Mouse (Mus musculus): Measurements from ENCODE around the gene Hoxa9.
A peak's percentile ranks its signal among the peaks of the same experiment; 100 is the strongest.

The Hoxa9 gene

GRCm38 (mm10) chr6:52248638-52249414 lies 17.9 kb upstream of the Hoxa9 start:
- TF ChIP-seq NANOG (IDR thresholded peaks at IDR 0.05; ENCODE audit: borderline replicate concordance, low read length) (no peak), CTCF (conservative IDR thresholded peaks at IDR 0.05; ENCODE audit: low read length) (no peak), POU5F1 (IDR thresholded peaks at IDR 0.05; ENCODE audit: borderline replicate concordance, low read length) (no peak)
- Histone ChIP-seq H3K4me1 (replicated peaks; ENCODE audit: low read depth, low read length) (peaks cover 70% of the 10 kb centered on the region), H3K36me3 (ENCODE audit: insufficient read depth, low read length) (no peaks in the 10 kb centered on the region), H3K9me3 (ENCODE audit: low read length) (no peaks in the 10 kb centered on the region; the same call in 1 of the 2 replicates), H3K4me3 (replicated peaks; ENCODE audit: low read length) (peak overlapping the region; percentile 43; the same call in 1 of the 2 replicates), H3K27me3 (ENCODE audit: insufficient read depth, low read length) (peaks cover 98% of the 10 kb centered on the region)

- no peaks in the 10 kb centered on the region; the same call in 1 of the 2 replicates for H3K9me3 ChIP-seq (ENCODE audit: low read length)
- no peak for TF ChIP-seq NANOG (IDR thresholded peaks at IDR 0.05; ENCODE audit: borderline replicate concordance, low read length)
- no peak for TF ChIP-seq POU5F1 (IDR thresholded peaks at IDR 0.05; ENCODE audit: borderline replicate concordance, low read length)
- TF ChIP-seq CTCF (conservative IDR thresholded peaks at IDR 0.05; ENCODE audit: low read length) = no peak
- H3K36me3 ChIP-seq (ENCODE audit: insufficient read depth, low read length) = no peaks in the 10 kb centered on the region
- H3K27me3 ChIP-seq (ENCODE audit: insufficient read depth, low read length) = peaks cover 98% of the 10 kb centered on the region
- H3K4me1 ChIP-seq (replicated peaks; ENCODE audit: low read depth, low read length) = peaks cover 70% of the 10 kb centered on the region
- 0 out of 2 replicates have a peak overlapping the region, but pooled peaks have one; percentile 13 for H3K4me3 ChIP-seq (replicated peaks; ENCODE audit: low read length)
Observed at GRCm38 (mm10) chr6:52247766-52248637, 17.1 kb upstream of the Hoxa9 start.

GRCm38 (mm10) chr6:52246916-52247315 lies 16.0 kb upstream of the Hoxa9 start:
- no peak for TF ChIP-seq POU5F1 (IDR thresholded peaks at IDR 0.05; ENCODE audit: borderline replicate concordance, low read length)
- TF ChIP-seq NANOG (IDR thresholded peaks at IDR 0.05; ENCODE audit: borderline replicate concordance, low read length) = no peak
- no peak for TF ChIP-seq CTCF (conservative IDR thresholded peaks at IDR 0.05; ENCODE audit: low read length)

GRCm38 (mm10) chr6:52246403-52246803 lies 15.5 kb upstream of the Hoxa9 start:
- Histone ChIP-seq H3K27me3 (ENCODE audit: insufficient read depth, low read length) (peaks cover 98% of the 10 kb centered on the region), H3K36me3 (ENCODE audit: insufficient read depth, low read length) (no peaks in the 10 kb centered on the region), H3K4me1 (replicated peaks; ENCODE audit: low read depth, low read length) (peaks cover 69% of the 10 kb centered on the region), H3K9me3 (ENCODE audit: low read length) (no peaks in the 10 kb centered on the region; the same call in 1 of the 2 replicates), H3K4me3 (replicated peaks; ENCODE audit: low read length) (peak overlapping the region; percentile 44)
- TF ChIP-seq NANOG (IDR thresholded peaks at IDR 0.05; ENCODE audit: borderline replicate concordance, low read length) = no peak

More at GRCm38 (mm10) chr6:52246916-52247315, 16.0 kb upstream of the Hoxa9 start:
- Histone ChIP-seq H3K36me3 (ENCODE audit: insufficient read depth, low read length) (no peaks in the 10 kb centered on the region), H3K9me3 (ENCODE audit: low read length) (no peaks in the 10 kb centered on the region; the same call in 1 of the 2 replicates), H3K4me3 (replicated peaks; ENCODE audit: low read length) (no peak overlapping the region), H3K4me1 (replicated peaks; ENCODE audit: low read depth, low read length) (peaks cover 68% of the 10 kb centered on the region), H3K27me3 (ENCODE audit: insufficient read depth, low read length) (peaks cover 98% of the 10 kb centered on the region)

GRCm38 (mm10) chr6:52245757-52246142 lies 14.9 kb upstream of the Hoxa9 start, which contains the start of gene Hoxa11:
Hoxa11 (minus strand) TSS chr6:52245810.
- H3K4me1 ChIP-seq (replicated peaks; ENCODE audit: low read depth, low read length) = peaks cover 76% of the 10 kb centered on the region
- H3K4me3 ChIP-seq (replicated peaks; ENCODE audit: low read length) = peak within 1 kb of the TSS; percentile 44
- H3K27me3 ChIP-seq (ENCODE audit: insufficient read depth, low read length) = peaks cover 98% of the 10 kb centered on the region
- no peak for TF ChIP-seq CTCF (conservative IDR thresholded peaks at IDR 0.05; ENCODE audit: low read length)
- TF ChIP-seq POU5F1 (IDR thresholded peaks at IDR 0.05; ENCODE audit: borderline replicate concordance, low read length) = no peak
- TF ChIP-seq NANOG (IDR thresholded peaks at IDR 0.05; ENCODE audit: borderline replicate concordance, low read length) = no peak
- H3K9me3 ChIP-seq (ENCODE audit: low read length) = peaks cover 2% of the 10 kb centered on the region; the same call in 1 of the 2 replicates
- H3K36me3 ChIP-seq (ENCODE audit: insufficient read depth, low read length) = no peaks in the 10 kb centered on the region

- no peaks in the 10 kb centered on the region for H3K36me3 ChIP-seq (ENCODE audit: insufficient read depth, low read length)
- H3K9me3 ChIP-seq (ENCODE audit: low read length) = peaks cover 2% of the 10 kb centered on the region; the same call in 1 of the 2 replicates
- H3K4me3 ChIP-seq (replicated peaks; ENCODE audit: low read length) = no peak overlapping the region; the same call in none of the 2 replicates
- peaks cover 98% of the 10 kb centered on the region for H3K27me3 ChIP-seq (ENCODE audit: insufficient read depth, low read length)
- peaks cover 80% of the 10 kb centered on the region for H3K4me1 ChIP-seq (replicated peaks; ENCODE audit: low read depth, low read length)
- TF ChIP-seq CTCF (conservative IDR thresholded peaks at IDR 0.05; ENCODE audit: low read length) = no peak
- no peak for TF ChIP-seq NANOG (IDR thresholded peaks at IDR 0.05; ENCODE audit: borderline replicate concordance, low read length)
- no peak for TF ChIP-seq POU5F1 (IDR thresholded peaks at IDR 0.05; ENCODE audit: borderline replicate concordance, low read length)
Observed at GRCm38 (mm10) chr6:52245040-52245756, 14.3 kb upstream of the Hoxa9 start.

GRCm38 (mm10) chr6:52244471-52245039 lies 13.7 kb upstream of the Hoxa9 start:
- Histone ChIP-seq H3K4me1 (replicated peaks; ENCODE audit: low read depth, low read length) (peaks cover 83% of the 10 kb centered on the region), H3K27me3 (ENCODE audit: insufficient read depth, low read length) (peaks cover 98% of the 10 kb centered on the region), H3K36me3 (ENCODE audit: insufficient read depth, low read length) (no peaks in the 10 kb centered on the region), H3K4me3 (replicated peaks; ENCODE audit: low read length) (no peak overlapping the region; the same call in 1 of the 2 replicates), H3K9me3 (ENCODE audit: low read length) (peaks cover 2% of the 10 kb centered on the region; the same call in 1 of the 2 replicates)
- TF ChIP-seq CTCF (conservative IDR thresholded peaks at IDR 0.05; ENCODE audit: low read length) (no peak), NANOG (IDR thresholded peaks at IDR 0.05; ENCODE audit: borderline replicate concordance, low read length) (no peak), POU5F1 (IDR thresholded peaks at IDR 0.05; ENCODE audit: borderline replicate concordance, low read length) (no peak)
